Mouse (Mus musculus) MN1 (cell line): ENCODE results near the gene Mpv17.
A peak's percentile ranks its signal among the peaks of the same experiment; 100 is the strongest.

Source experiments
- DNase-seq: peaks from one replicate; pipeline ENCODE4 v3.0.0-alpha.2; 2016; ENCODE audit warnings: low spot score

Gene Mpv17

GRCm38 (mm10) chr5:31183678-31184077, 29.6 kb upstream of the Mpv17 start:
- DNase-seq = no peak

DNA sequence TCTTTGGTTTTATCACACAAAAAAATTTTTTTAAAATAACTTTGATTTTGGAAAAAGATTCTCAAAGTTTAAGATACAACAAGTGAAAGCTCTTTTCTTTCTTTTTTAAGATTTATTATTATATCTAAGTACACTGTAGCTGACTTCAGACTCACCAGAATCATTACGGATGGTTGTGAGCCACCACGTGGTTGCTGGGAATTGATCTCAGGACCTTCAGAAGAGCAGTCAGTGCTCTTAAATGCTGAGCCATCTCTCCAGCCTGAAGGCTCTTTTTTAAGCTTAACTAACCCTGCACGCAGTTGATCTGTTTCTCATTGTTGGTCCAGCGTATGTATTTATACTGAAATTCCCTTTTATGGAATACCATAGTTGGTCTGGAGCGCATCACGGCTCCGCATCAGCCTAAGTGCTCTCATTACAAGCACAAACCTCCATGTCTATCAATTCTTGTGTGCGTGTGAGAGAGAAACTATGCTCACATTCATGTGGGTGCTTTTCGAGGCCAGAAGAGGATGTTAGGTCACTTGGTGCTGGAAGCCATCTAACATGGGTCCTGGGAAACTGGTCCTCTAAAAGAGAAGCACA, 27.2 kb upstream of the Mpv17 start:
- DNase-seq = no peak

DNA sequence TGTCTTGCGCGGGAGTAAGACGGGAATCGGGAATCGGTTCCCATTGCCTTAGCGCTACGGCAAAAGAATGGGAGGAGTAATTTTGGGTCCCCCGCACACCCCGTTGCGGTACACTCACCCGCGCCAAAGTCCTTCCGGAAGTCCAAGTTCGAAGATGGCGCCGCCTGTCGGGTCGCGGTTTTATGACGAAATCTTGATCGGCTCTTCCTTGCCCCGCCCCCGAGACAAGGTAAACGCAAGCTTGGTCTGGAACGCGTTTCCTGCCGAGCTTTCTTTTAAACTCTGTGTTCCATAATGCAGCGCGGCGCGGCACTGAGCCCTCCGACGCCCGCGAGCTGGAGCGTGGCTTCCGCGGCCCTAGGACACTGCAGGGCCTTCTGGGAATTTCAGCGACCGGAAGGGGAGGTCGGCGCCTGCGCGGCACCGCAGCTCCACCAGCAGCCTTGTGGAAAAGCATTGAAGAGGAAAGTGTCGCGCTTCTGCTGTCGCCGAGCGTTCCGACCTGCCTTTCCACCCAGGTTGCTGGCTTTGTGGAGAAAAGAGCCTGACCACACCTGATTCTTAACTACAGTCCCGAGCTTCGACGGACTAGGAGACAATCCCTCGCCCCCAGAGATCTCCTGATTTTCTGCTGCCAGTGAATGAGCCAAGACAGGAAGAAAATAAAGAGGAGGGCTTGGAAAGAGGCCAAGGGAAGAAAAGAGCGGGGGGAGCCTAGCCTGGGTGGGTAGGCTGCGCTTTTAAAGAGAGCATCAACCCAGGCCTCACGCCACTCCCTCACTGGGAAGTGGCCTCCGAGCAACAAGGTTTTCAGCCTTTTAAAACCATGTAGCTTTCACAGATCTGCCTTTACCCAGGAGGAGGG, 25.9 kb upstream of the Mpv17 start, which contains the start of the genes Gm29609 and Gtf3c2:
Gene Gm29609 (minus strand): TSS at position 146 of the 865 bp plus-strand sequence.
Gene Gtf3c2 (minus strand): TSS at position 379 of the 865 bp plus-strand sequence.
- peak; percentile 97 for DNase-seq

DNA sequence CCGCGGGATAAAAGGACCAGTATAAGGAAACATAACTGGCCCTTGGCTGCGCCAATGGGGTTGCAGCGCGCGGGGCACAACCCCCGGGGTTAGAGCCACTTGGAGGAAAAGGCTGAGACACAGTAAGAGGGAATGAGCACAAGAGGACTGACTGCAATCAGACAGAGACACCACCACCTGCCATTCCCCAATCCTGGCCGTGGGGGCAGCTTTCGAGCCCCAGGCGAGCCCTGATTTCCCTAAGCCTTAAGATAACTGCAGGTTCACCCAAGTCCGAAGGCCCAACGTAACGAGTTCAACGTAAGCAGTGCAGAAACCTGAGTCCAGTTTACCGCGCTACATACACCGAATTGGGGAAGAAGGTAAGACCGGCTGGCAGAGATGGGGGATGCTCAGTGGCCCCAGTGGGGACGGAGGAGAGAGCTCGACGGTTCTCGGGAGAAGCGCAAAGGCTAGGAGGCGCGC, 25.3 kb upstream of the Mpv17 start:
- DNase-seq = peak; percentile 69

DNA sequence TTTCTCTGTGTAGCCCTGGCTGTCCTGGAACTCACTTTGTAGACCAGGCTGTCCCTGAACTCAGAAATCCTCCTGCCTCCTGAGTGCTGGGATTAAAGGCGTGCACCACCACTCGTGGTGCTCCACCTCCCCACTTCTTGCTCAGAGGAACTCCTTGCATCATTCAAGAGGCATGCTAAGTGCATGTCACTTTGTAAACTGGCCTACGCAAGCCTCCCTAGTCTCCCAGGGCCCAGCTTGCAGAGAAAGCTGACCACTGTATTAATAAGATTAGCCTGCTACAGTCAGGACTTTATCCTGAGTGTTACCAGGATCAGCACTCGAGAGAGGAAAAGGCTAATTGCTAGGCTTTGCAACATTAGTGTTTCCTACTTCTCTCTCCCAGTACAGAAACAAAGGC, 14.6 kb upstream of the Mpv17 start:
- peak; percentile 70 for DNase-seq

DNA sequence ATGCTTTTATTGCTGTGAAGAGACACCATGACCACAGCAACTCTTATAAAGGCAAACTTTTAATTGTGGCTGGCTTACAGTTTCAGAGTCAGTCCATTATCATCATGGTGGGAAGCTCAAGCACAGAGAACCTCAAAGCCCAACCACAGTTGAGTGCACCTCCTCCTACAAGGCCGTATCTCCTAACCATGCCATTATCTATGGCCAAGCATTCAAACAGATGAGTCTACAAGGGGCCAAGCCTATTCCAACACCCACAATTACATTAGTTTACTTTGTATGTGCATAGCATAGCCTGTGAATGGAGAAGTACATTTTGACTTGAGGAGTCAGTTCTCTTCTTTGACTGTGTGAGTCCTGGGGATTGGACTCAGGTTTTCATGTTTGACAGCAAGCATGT, 10.8 kb upstream of the Mpv17 start:
- DNase-seq = no peak

GRCm38 (mm10) chr5:31162462-31162861, 8.4 kb upstream of the Mpv17 start:
- DNase-seq = no peak

- DNase-seq = no peak
These were observed 417 bp downstream of the Mpv17 start for GRCm38 (mm10) chr5:31153516-31154151.

GRCm38 (mm10) chr5:31151746-31152145, 2.3 kb downstream of the Mpv17 start:
- DNase-seq = peak; percentile 81

- DNase-seq = peak; percentile 20
These were observed 4.3 kb downstream of the Mpv17 start for GRCm38 (mm10) chr5:31149781-31150180.

GRCm38 (mm10) chr5:31138968-31139425, 15.1 kb downstream of the Mpv17 start:
- DNase-seq = no peak

- no peak for DNase-seq
These were observed 15.6 kb downstream of the Mpv17 start, which contains the start of gene Ucn for GRCm38 (mm10) chr5:31138241-31138967. Gene Ucn (minus strand): TSS chr5:31138829.

GRCm38 (mm10) chr5:31137658-31138057, 16.4 kb downstream of the Mpv17 start:
- DNase-seq = no peak

GRCm38 (mm10) chr5:31136730-31137424, 17.2 kb downstream of the Mpv17 start:
- DNase-seq = no peak

DNA sequence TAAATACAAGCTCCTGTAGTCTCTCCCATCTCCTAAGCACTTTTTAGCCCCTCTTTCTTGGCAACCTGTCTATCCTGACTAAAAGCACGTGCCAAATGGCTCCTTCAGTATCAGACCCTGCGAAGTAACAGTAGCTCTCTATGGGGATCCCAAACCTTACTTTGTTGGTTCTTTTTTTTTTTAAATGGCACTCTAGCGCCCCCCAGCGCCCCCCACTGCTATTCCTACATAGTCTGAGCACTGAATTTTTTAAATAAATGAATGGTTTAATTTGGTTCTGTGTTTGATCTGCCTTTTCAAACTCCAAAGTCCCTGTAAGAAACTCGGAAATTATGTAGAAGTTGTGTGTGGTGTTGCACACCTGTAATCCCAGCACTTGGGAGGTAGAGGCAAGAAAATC, 28.0 kb downstream of the Mpv17 start:
- DNase-seq = no peak

- no peak for DNase-seq
These were observed 30.6 kb downstream of the Mpv17 start for GRCm38 (mm10) chr5:31123481-31123880.

DNA sequence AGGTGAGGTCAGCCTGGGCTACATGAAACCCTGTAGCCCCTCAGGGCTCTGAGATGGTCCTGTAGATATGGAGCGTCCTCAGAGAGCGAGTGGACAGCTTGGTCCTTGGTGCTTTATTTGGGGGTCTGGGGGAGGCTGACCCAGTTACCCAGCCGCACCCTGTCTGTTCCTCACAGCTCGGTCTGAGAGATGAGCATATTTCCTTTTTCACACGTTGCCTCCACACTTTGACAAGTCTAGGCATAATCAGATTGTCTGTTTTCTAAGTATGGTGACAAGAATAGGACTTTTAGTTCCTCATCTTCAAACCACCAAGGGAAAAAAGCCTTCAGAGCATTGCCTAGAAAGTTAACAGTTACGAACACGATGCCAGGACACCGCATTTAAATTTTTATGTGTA, 32.9 kb downstream of the Mpv17 start:
- no peak for DNase-seq

GRCm38 (mm10) chr5:31116912-31117311, 37.1 kb downstream of the Mpv17 start:
- no peak for DNase-seq

DNA sequence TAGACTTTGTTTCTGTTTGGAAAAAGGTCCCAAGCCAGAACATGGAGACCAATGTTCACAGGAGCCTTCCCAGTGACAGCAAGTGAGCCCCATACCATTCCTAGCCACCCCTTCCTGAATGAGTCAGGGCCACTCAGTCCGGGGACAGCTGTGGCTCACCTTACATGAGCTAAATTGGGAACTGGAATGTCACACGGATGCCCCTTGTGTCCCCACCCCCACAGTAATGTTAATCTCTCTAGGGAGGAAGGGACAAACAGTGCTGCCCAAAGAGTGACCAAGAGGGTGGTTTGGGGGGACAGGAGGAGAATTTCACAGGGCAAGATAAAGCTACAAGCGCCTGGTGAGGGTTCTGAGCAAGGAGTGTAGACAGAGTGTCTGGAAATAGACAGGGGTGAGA, 37.7 kb downstream of the Mpv17 start, which contains the start of gene Trim54:
Gene Trim54 (plus strand): TSS at position 359 of the 400 bp plus-strand sequence.
- DNase-seq = no peak

GRCm38 (mm10) chr5:31110781-31111180, 43.3 kb downstream of the Mpv17 start:
- DNase-seq = peak; percentile 30

DNA sequence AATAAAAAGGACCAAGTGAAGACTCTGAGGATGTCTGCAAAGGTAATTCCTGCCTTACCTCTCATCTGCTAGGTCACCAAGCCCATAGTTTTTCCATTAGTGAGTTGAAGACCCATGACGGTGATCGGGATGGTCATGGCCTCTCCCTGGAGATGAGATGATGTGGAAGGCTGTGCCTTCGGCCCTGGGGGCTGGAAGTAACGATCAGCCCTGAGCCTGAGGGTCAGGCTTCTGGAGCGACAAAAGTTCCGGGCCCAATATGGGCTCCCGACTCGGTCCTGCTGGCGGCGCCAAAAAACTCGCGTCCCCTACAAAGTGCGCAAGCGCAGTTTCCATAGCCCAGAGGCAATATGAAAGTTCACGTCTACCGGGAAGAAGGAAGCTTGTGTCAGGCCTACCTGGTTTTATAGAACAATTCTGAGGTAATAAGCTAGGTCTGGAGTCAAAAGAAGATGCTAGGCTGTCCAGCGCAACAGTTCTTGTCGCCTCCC, 46.0 kb downstream of the Mpv17 start, which contains the start of gene Slc30a3:
Gene Slc30a3 (minus strand): TSS at position 238 of the 491 bp plus-strand sequence.
- DNase-seq = no peak
